Mouse (Mus musculus) embryonic fibroblast, embryonic 13.5 days (primary cell): ENCODE data around the gene Trmu.

ENCODE experiments used
- CTCF ChIP-seq: IDR thresholded peaks from 2 replicates; pipeline ENCODE4 v1.5.1; 2011; ENCODE audit warnings: mild to moderate bottlenecking, control low read depth, low read length, moderate library complexity, borderline replicate concordance; ENCODE audit not compliant: insufficient read depth
- POLR2A ChIP-seq: IDR thresholded peaks from 2 replicates; pipeline ENCODE4 v1.6.1; 2011; ENCODE audit warnings: low read depth, mild to moderate bottlenecking, control low read depth, low read length, moderate library complexity

DNA sequence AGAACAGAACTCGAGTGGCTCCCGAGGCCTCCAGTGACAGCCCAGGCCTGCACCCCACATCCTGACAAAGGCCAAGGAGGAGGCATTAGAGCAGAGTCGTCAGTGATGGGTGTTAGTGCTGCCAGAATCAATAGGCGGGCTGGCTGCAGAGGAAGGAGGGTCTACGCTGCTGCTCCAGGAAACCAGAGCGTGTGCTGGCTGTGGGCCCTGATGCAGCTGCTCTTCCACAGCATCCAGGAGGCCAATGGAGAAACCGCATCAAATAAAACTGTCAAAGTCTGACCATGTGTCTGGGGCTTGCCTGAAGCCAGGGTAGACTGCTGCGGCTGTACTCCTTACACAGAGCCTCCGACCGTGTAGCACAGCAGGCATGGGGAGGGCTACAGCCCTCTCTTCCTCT, 18.0 kb downstream of the Trmu start:
- no peak for TF ChIP-seq POLR2A
- TF ChIP-seq CTCF = no peak
